Mouse (Mus musculus) kidney, adult 2 months (tissue): ENCODE measurements around the gene Gm21981.

Experiments used
- CTCF ChIP-seq: fragments of 200-500 bp; conservative IDR thresholded peaks from 2 replicates; pipeline ENCODE4 v1.5.1; 2011; ENCODE audit warnings: low read depth, mild to moderate bottlenecking, control low read depth, low read length, moderate library complexity, mixed read lengths; ENCODE audit not compliant: insufficient read depth, insufficient read length
- POLR2A ChIP-seq: fragments of 200-500 bp; IDR thresholded peaks from one replicate; pipeline ENCODE4 v1.6.1; 2011; ENCODE audit warnings: low read depth, low read length, control low read depth

DNA sequence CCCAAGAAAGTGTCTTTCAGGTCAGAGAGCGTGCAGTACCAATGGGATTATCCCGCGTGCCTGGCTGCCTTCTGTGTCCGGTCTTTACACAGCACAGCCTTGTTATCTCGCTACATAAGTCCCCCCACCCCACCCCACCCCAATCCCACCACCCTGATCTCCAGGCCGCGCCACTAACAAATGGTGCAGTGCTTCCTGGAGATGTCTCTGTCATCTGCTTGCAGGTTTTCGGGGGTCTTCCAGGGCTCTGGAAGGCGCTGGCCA, 6.0 kb downstream of the Gm21981 start, which contains the start of gene Tomm6:
- TF ChIP-seq CTCF = no peak
- no peak for TF ChIP-seq POLR2A
